Mouse (Mus musculus): Measurements from ENCODE around the gene Elmod3. TPM values are rescaled to one million over a fixed set of nuclear protein-coding genes. Genes with fewer than 3 reads are reported as not detected.

Gene Elmod3
- total RNA-seq, 2 experiments from 2014 or later, result 9.7 to 15.6 TPM

Other genes with a start within 250 kb of the Elmod3 start
- gene Tmem150a, start 243.0 kb downstream of the Elmod3 start, total RNA-seq (2015), result 1.1 and 1.2 TPM in 2 replicates
- gene Tmem150a, start 243.0 kb downstream of the Elmod3 start, total RNA-seq (2017), result 0.33 TPM in 1 of 2 replicates, not detected in the other
- gene Rnf181, start 231.5 kb downstream of the Elmod3 start, total RNA-seq (2015), result 65.5 and 87.8 TPM in 2 replicates
- gene Rnf181, start 231.5 kb downstream of the Elmod3 start, total RNA-seq (2017), result 51.4 and 53.7 TPM in 2 replicates
- 39.1 and 70.3 TPM in 2 replicates for gene Vamp5, start 217.9 kb downstream of the Elmod3 start, total RNA-seq (2015)
- gene Vamp5, start 217.9 kb downstream of the Elmod3 start, total RNA-seq (2017), result 13.0 and 34.9 TPM in 2 replicates
- 240 and 247 TPM in 2 replicates for gene Vamp8, start 207.7 kb downstream of the Elmod3 start, total RNA-seq (2015)
- gene Vamp8, start 207.7 kb downstream of the Elmod3 start, total RNA-seq (2017), result 267 and 283 TPM in 2 replicates
- 11.2 and 11.6 TPM in 2 replicates for gene Ggcx, start 184.1 kb downstream of the Elmod3 start, total RNA-seq (2015)
- 6.7 and 8.5 TPM in 2 replicates for gene Ggcx, start 184.1 kb downstream of the Elmod3 start, total RNA-seq (2017)
- gene Mat2a, start 158.9 kb downstream of the Elmod3 start, total RNA-seq (2015), result 342 and 403 TPM in 2 replicates
- 192 and 230 TPM in 2 replicates for gene Mat2a, start 158.9 kb downstream of the Elmod3 start, total RNA-seq (2017)
- gene Sh2d6, start 76.7 kb downstream of the Elmod3 start, total RNA-seq (2015), result not detected in 2 replicates
- not detected in 2 replicates for gene Sh2d6, start 76.7 kb downstream of the Elmod3 start, total RNA-seq (2017)
- 24.4 and 25.5 TPM in 2 replicates for gene Capg, start 54.0 kb downstream of the Elmod3 start, total RNA-seq (2015)
- gene Capg, start 54.0 kb downstream of the Elmod3 start, total RNA-seq (2017), result 42.7 and 60.1 TPM in 2 replicates
- 20.3 and 20.8 TPM in 2 replicates for gene Retsat, start 62 bp upstream of the Elmod3 start, total RNA-seq (2015)
- gene Retsat, start 62 bp upstream of the Elmod3 start, total RNA-seq (2017), result 20.0 and 27.5 TPM in 2 replicates
- 51.5 and 57.9 TPM in 2 replicates for gene Tgoln1, start 18.6 kb upstream of the Elmod3 start, total RNA-seq (2015)
- 55.1 and 64.4 TPM in 2 replicates for gene Tgoln1, start 18.6 kb upstream of the Elmod3 start, total RNA-seq (2017)
- 0.37 and 0.52 TPM in 2 replicates for gene Tcf7l1, start 190.8 kb upstream of the Elmod3 start, total RNA-seq (2015)
- gene Tcf7l1, start 190.8 kb upstream of the Elmod3 start, total RNA-seq (2017), result not detected in 2 replicates

Data from megakaryocyte progenitor cell, adult 5-6 weeks (primary cell).